Mouse (Mus musculus): ENCODE measurements around the gene Sec14l3. TPM values are rescaled to one million over a fixed set of nuclear protein-coding genes. Genes with fewer than 3 reads are reported as not detected.

Sec14l3 gene
- total and polyA plus RNA-seq, 3 experiments, result not detected

DNA sequence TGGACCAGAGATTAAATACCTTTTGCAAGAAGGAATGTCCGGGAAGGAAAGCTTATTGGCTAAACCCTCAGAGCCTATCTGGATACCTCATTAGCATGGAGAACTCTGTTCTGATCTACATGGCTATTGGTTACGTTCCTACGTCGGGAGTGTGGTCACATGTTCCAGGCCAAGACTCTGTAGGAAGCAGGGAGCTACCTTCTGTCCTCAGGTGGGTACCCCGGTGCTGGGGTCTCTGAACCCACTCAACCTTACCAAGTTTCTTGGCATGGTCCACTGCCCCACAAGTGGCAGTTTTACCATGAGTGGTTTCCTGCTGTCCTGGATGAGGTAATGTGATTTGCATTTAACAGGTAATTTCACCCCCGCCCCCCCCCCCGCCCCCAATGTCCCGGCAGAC, 37.6 kb upstream of the Sec14l3 start:
- TF ChIP-seq POLR2AphosphoS2 (IDR thresholded peaks at IDR 0.05; ENCODE audit: low read length) (no peak), MYB (IDR thresholded peaks at IDR 0.05; ENCODE audit: low read depth, low read length) (no peak), USF2 (IDR thresholded peaks at IDR 0.05; ENCODE audit: borderline replicate concordance in 1 of 2, insufficient read depth in 1 of 2, low read depth in 1 of 2, low read length in 2 of 2) (no peak), MXI1 (IDR thresholded peaks at IDR 0.05; ENCODE audit: low read depth, low read length) (no peak), TBP (IDR thresholded peaks at IDR 0.05; ENCODE audit: low read depth, low read length) (no peak), MYC (IDR thresholded peaks at IDR 0.05; ENCODE audit: low read depth, low read length) (no peak), SMC3 (IDR thresholded peaks at IDR 0.05; ENCODE audit: low read depth, low read length) (no peak), SIN3A (IDR thresholded peaks at IDR 0.05; ENCODE audit: low read length) (no peak), HCFC1 (IDR thresholded peaks at IDR 0.05; ENCODE audit: low read depth, low read length) (no peak), ELF1 (IDR thresholded peaks at IDR 0.05; ENCODE audit: low read depth, low read length) (no peak), E2F4 (IDR thresholded peaks at IDR 0.05; ENCODE audit: borderline replicate concordance, low read depth, low read length) (no peak), NRF1 (IDR thresholded peaks at IDR 0.05; ENCODE audit: insufficient read depth, low read depth, low read length, poor library complexity, severe bottlenecking) (no peak)
- H3K27ac ChIP-seq (ENCODE audit: control insufficient read depth, low read depth, low read length), result no peak overlapping the region

DNA sequence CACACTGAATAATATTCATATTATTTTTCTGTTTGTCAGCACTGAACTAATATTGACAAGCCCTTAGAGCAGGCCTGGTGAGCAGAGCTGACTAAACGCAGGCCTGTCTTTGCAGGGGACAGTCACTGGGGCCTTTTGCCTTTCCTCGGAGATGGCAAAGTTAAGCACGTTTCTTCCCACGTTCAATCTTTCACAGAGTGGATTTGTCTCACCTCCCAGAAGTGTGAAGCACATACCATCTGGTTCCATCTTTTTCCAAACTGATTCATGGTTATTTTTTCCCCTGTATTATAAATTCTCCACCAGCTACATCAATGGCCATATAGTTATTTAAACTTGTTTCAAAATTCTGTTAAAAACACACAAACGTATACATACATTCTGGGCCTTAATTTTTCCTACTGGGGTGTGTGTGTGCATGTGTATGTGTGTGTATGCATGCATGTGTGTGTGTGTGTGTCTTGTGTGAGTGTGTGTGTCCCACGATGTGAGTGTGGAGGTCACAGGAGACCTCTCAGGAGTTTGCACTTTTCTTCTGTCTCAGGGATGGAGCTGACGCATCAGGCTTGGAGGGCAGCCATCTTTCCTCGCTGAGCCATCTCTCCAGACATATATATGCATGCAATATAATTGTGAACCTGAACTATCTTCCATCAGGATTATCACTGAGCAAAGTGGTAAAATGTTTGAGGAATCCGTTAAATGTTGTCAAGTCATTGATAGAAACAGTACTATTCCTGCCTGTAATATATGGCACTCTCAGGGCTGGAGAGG, 36.9 kb upstream of the Sec14l3 start:
- H3K27ac ChIP-seq (ENCODE audit: control insufficient read depth, low read depth, low read length), result no peak overlapping the region
- no peaks in the 10 kb centered on the region for H3K79me2 ChIP-seq (ENCODE audit: control insufficient read depth, insufficient read depth, low read length, poor library complexity)
- H3K9ac ChIP-seq (ENCODE audit: control insufficient read depth, low read depth, low read length, poor library complexity, severe bottlenecking), result no peak overlapping the region
- DNase-seq (ENCODE audit: low read depth, low spot score), result no peak
- no peaks in the 10 kb centered on the region; a peak in 1 of 4 replicates for H3K27me3 ChIP-seq (ENCODE audit: control insufficient read depth in 1 of 2, insufficient read depth in 2 of 2, low read length in 2 of 2)
- TF ChIP-seq CHD1 (IDR thresholded peaks at IDR 0.05; ENCODE audit: low read depth, low read length), result no peak
- TF ChIP-seq TCF12 (IDR thresholded peaks at IDR 0.05; ENCODE audit: low read depth, low read length), result no peak
- TF ChIP-seq GATA1 (IDR thresholded peaks at IDR 0.05; ENCODE audit: low read depth, low read length), result no peak
- TF ChIP-seq MEF2A (IDR thresholded peaks at IDR 0.05; ENCODE audit: extremely low read depth, insufficient replicate concordance, low read depth, low read length, poor library complexity, severe bottlenecking), result no peak
- no peak for TF ChIP-seq BHLHE40 (IDR thresholded peaks at IDR 0.05; ENCODE audit: borderline replicate concordance, low read depth, low read length)
- no peaks in the 10 kb centered on the region for H3K4me1 ChIP-seq (ENCODE audit: control insufficient read depth in 1 of 2, insufficient read depth in 2 of 2, low read length in 2 of 2)
- no peaks in the 10 kb centered on the region for H3K9me3 ChIP-seq (replicated peaks; ENCODE audit: insufficient read depth, low read length)
- no peak overlapping the region for H3K4me3 ChIP-seq (ENCODE audit: control insufficient read depth in 1 of 2, insufficient read depth in 1 of 2, low read depth in 2 of 2, low read length in 2 of 2)
- H3K36me3 ChIP-seq (ENCODE audit: control insufficient read depth in 1 of 2, insufficient read depth in 2 of 2, low read length in 2 of 2), result no peaks in the 10 kb centered on the region

More for the DNA sequence above, 37.6 kb upstream of the Sec14l3 start:
- DNase-seq (ENCODE audit: low read depth, low spot score), result no peak
- Histone ChIP-seq H3K36me3 (ENCODE audit: control insufficient read depth in 1 of 2, insufficient read depth in 2 of 2, low read length in 2 of 2) (no peaks in the 10 kb centered on the region), H3K9ac (ENCODE audit: control insufficient read depth, low read depth, low read length, poor library complexity, severe bottlenecking) (no peak overlapping the region), H3K4me1 (ENCODE audit: control insufficient read depth in 1 of 2, insufficient read depth in 2 of 2, low read length in 2 of 2) (no peaks in the 10 kb centered on the region), H3K27me3 (ENCODE audit: control insufficient read depth in 1 of 2, insufficient read depth in 2 of 2, low read length in 2 of 2) (no peaks in the 10 kb centered on the region; a peak in 1 of 4 replicates), H3K79me2 (ENCODE audit: control insufficient read depth, insufficient read depth, low read length, poor library complexity) (no peaks in the 10 kb centered on the region), H3K9me3 (replicated peaks; ENCODE audit: insufficient read depth, low read length) (no peaks in the 10 kb centered on the region), H3K4me3 (ENCODE audit: control insufficient read depth in 1 of 2, insufficient read depth in 1 of 2, low read depth in 2 of 2, low read length in 2 of 2) (no peak overlapping the region)
